Mouse (Mus musculus): Measurements from ENCODE around the gene Spsb4.
"Not testable (repeated sequence)": the region's sequence is repeated elsewhere in the genome, so short reads cannot be mapped to it uniquely, and the experiment has no call there.

Spsb4 gene

DNA sequence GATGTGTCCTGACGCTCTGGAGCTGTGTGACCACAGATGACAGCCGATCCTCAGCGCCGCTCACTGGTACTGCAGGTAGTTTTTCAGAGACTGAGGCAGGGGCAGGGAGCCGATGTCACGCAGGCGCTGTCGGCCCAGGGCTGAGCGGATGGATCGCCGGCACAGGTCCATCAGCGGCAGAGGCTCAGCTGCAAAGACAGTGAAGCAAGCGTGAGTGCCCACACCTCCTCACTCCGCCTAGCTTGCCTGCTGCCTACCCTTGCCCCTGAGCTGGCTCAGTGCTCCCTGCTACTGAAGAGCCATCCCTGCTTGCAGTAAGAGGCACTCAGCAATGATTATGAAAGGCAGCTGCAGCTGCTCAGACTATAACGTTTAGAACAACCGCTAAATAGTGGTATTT is 74.1 kb downstream of the Spsb4 start:
- DNase-seq: peak; percentile 52

DNA sequence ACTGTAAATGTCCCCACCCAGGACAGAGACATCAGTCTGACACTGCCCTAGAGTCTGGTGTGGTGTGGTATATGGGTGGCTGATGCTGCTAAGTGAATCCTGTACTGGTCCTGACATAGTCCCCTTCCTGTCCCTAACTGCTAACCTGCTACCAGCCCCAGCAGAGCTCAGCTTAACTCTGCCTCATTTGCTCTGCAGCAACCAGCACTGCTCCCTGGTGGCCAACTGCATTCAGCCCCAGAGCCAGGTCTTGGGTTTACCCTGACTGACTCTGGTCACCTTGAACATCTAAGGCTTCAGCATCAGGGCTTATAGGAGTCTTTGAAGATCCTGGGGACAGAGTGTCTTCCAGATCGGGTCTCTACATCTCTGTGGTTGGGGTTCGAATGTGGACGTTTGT is 75.7 kb downstream of the Spsb4 start:
- DNase-seq: peak; percentile 82

DNA sequence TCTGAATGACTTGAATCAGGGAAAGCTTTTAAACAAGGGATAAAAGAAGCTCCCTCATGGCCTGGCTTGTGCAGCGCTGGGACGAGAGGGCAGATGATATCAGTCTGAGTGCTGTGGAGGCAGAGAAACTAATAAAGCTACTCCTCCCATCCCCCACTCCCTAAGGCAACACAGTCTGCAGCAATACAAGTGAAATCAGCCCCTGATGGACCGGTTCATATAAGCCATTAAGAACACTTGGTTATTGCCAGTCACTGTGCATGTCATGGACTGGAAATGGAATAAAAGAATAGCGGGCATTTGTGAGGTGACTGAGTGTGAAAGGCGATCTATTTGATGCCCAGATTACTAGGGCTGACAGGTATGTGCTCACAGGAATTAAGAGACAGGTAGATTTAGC is 79.8 kb downstream of the Spsb4 start:
- no peak for DNase-seq

DNA sequence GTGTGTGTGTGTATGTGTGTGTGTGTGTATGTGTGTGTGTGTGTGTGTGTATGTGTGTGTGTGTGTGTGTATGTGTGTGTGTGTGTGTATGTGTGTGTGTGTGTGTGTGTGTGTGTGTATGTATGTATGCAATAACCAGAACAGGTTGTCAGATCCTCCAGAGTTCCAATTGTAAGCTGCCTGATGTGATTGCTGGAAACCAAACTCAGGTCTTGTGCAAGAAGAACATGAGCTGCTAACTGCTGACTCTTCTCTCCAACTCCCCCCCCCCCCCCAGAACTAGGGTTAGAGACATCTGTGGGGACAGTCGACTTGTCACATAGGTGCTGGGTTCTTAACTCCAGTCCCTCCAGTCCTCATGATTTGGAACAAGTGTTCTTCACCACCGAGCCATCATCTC is 82.2 kb downstream of the Spsb4 start:
- DNase-seq: not testable (repeated sequence)

DNA sequence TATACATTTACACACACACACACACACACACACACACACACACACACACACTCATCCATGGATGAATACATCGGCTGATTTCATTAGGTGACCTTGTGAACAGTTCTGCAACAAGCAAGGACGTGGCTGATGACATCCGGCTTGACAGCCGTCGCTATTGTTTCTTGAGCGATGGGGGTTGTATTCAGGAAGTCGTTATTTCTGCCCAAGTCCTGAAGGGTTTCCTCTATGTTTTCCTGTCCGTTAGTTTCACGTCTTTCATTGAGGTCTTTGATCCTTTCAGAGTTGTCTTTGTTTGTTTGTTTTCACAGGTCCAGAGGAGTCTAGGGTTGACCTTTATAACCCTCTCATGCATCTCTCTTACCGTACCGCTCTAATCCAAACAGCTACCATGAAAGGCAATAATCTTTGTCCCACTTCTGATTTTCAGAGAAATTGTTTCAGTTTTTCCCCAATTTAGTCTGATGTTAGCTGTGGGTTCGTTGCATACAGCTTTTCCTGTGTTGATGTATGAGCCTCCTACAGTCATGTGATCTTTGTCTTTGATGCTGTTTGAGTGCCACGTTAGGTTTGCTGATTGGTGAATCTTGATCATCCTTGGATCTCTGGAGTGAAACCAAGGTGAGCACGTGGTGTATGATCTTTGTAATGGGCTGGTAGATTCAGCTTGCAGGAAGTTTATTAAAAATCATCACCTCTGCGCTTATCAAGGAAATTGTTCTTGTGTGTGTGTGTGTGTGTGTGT is 82.9 kb downstream of the Spsb4 start:
- peak; percentile 60 for DNase-seq

DNA sequence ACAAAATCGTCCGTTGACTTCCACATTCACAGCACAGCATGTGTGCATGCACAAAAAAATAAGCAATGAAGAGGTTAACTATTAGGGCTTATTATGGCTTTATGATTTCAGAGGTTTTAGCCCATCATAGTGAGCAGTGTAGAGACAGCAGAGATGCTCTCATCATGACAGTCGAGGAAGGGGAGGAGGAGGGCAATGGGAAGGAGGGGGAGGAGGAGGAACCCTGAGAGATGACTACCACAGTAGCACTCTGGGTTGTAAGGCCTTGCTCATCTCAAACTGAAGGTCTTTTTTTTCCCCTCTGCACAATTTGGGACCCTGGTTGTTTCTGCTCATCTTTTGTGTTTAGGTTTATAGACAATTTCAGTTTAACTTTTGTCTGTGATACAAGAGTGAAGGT is 83.8 kb downstream of the Spsb4 start:
- DNase-seq: no peak

DNA sequence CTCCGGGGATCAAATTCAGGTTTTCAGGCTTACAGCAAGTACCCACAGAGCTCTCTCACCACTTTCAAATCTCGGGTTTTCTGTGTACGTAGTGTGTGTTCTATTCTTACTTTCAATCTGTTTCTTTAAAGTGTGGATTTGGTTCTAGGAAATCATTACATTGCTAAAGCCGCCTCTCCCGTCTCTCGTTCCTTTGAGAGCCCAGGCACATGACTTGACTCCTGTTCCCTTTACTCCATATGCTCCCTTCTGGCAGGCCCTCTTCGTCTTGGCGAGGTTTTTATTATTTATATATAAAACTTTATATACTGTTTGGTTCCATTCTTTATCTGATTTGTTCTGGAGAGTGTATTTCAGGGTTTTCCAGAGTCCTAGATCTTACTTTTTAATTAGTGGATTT is 85.9 kb downstream of the Spsb4 start:
- no peak for DNase-seq

DNA sequence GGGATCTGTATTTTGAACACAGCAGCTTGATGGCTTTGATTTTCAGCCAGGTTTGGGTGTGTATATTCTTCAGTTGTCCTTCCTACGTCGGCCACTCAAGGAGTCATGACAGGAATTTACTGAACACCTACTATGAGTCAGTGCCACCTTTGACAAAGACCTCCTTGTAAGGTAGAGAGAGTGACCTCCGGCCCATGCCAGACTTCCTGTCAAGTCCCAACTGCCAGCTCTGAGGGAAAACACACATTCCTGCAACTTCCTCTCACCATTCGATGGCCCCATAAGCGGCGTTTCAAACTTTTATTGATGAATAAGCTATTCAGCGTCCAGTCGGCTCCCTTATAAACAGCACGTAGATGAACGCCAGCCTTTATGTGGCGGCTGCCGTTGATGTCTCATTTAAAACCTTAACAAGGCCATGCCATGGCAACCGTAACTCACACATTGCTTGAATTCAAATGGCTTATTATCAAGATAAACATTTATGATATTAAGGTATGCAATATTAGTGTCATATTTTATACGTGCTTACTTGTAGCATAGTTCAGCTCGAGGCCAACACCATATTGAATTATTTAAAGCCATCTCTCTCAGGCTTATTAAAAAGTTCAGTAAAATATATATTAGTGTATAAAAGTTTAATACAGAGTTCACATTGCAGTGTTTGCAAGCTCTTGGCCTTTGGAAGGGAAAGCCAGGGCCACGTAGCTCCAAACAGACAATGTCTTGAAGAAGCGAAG is 94.9 kb downstream of the Spsb4 start:
- no peak for DNase-seq

DNA sequence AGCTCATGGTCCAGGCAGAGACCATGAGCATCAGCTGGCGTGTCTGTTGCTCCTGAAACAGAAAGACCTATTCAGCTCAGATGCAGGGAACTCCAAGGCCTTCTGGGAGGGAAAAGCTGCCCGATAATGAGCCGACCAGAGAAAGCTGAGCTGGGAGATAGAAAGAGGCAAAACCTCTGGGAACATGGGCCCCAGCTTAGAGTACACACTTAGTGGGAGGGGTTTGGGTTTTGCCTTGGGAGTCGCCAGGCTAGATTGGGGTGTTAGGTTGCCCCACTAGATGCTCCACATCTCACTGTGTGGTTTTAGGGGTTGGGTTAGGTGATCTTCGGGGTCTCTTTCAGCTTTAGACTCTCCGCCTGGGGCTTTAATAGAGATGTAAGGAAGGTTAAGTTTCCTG is 95.5 kb downstream of the Spsb4 start:
- no peak for DNase-seq

DNA sequence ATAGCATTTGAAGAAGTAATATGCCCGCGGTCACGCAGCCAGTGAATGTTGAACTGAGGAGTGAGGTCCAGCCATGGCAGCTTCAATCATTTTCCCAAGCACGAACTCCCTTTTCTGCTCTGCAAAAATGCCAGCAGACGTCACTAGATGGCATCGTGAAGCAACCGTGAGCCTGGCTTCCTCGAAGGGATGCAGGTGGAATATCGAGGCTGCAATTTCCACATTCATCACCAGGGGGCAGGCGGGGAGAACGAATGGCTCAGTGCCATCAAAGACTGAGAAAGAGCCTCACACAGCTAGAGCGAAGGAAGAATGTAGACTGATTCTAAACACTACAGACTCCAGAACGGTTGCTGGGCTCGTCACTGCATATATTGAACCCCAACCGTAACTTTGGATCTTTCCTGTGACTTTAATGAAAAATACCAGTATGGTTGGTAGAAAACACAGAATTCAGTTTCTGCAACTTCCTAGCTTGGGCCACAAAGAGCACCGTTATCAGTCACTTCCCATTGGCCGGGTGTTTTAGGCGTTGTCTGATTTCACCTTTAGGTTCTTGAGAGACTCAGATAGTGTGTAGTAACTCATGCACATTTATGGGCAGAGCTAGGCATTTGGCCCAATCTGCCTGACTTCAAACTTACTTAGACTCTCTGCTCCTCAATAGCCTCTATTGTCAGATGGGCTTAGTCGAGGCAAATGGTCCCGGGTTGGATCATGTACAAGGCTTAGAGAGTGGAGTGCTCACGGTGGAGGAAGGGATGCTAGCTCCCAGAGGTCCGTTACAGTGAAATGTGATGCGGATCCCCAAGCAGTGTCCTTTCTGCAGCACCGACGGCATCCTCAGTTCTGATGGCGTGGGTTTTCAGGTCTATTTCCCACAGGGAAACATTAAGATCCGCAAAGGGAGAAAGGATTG is 101.8 kb downstream of the Spsb4 start:
- peak; percentile 98 for DNase-seq

DNA sequence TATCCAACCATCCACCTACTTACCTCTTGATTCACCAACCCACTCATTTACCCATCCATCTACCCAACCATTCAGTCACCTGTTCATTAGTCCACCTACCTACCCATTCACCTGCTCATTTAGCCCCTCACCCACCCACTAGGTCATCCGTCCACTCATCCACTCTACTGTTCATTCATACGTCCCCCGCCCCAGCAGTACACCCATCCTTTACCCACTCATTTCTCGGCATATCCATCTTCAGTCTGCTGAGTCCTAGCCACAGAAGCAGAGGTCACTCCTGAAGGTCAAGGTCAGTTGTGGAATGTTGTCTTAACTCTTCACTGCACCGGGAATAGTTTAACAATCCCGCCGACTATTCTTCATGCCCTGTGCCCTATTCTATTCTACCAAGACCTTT is 102.6 kb downstream of the Spsb4 start:
- DNase-seq: no peak

DNA sequence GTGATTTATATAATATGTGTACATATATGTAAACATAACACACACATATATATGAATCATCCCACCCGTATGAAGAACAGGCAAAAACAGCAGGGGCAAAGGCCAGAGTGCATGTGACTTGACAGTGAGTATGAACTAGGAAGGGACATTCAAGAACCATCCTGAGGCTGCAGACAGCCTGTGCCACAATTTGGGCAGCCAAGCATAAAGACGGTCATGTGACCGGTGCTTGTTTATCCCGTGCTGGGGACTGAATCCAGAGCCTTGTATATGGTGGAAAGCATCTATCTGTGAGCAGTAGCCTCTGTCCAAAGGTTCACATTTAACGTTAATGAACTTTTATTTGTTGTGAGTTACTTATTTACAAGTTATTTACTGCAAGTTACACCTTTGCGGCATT is 103.8 kb downstream of the Spsb4 start:
- DNase-seq: no peak

DNA sequence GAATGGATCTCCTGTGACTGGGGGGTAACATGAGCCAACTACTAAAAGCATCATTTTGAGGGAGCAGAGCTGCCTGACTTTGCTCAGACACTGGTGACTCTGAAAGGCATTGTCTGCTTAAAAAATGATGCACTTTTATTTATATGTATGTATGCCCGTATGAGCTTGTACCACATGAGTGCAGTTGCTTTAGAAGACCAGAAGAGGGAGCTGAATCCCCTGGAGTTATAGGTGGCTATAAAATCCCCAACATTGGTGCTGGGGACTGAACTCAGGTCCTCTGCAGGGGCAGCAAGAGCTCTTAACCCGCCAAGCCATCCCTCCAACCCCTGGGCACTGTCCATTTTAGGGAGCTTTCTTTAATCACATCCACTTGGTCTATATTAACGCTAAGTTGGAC is 104.6 kb downstream of the Spsb4 start:
- DNase-seq: no peak

DNA sequence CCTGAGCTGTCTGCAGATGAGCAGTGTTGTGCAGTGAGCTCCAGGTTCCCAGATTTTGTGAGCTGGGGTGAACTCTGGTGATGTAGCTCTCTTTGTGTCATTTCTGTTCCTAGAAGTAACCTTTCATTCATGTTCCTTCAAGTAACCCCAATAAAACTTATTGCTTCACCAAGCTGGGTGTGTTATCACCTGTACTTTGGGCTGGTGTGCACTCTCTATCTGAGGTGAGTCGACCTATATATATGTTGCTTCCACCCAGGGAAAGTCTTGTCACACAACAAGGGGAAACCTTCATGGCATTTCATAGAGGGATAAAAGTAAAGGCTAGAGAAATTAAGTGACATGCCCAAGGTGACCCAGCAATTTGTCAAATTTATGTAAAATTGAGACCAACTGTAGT is 109.1 kb downstream of the Spsb4 start:
- no peak for DNase-seq

DNA sequence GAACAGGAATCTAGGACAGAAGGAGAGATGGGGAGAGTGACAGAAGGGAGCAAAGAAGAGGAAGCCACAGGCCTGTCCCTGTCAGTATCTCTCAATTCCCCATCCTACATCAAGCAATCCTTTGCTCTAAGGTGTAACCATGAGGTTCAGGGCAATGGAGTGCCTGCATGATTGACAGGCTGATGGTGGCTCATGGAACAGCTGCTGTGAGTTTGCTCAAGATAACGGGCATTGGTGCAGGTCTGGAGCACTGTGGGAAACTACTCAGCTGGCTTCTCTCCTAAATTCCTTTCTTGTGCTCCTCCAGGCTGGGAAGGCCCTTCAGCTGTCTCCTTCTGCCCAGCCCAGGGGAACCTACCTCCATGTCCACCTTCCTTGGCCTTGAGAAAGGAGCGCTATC is 109.9 kb downstream of the Spsb4 start:
- no peak for DNase-seq

DNA sequence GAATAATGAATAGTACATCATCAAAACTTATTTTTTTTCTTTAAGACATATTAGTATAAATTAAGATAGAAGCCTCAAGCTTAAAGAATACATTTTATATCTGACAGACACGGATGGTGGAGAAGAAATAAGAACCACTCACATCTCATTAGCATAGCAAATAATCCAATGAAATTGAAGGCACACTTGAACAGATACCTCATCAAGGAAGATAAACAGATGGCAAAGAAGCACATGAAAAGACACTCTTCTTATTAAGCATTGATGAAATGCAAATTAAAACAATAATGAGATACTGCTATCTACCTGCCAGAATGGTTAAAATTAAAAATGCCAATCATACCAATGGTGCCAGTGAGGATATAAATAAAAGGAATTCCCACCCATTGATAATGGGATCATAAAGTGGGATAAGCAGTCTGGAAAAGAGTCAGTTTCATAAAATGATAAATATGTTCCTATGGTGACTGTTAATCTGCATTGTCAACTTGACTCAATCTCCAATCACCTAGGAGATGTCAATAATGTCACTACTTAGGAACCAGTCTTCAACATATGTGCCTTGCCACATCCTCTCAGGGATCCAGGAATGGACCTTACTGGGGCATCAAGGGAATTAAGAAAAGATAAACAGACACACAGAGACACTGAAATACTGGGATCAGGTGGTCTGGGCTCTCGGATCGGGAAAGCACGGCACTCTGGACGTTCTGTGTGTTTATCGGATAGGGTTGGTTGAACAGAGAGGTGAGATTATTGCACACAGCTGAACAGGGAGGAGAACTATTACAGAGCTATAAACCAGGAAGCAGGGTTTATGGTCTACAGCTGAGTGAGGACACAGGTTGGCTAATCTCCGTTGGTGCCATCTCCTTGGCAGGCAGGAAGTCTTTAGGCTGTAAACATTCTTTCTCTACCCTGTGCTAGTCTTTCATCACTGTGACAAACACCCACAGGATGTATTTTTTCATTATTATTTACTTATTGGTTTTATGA is 114.0 kb downstream of the Spsb4 start:
- no peak for DNase-seq

DNA sequence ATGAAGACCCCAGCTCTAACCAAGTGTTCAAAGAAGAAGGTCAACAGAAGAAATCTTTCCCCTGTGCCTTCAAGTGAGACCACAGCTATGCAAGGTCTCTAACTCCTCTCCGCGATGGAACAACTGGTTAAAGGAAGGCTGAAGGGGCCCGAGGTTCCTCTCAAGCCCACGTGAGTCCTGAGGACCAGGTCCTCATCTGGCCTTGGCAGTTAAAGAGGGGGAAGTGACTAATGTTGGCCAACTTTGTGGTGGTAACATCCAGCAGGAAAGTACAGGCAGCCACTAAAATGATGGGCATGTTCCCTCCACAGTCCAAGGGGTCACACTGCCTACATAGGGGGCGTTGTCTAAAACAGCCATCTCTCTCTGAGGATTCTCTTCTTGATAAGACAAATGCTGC is 118.9 kb downstream of the Spsb4 start:
- no peak for DNase-seq

DNA sequence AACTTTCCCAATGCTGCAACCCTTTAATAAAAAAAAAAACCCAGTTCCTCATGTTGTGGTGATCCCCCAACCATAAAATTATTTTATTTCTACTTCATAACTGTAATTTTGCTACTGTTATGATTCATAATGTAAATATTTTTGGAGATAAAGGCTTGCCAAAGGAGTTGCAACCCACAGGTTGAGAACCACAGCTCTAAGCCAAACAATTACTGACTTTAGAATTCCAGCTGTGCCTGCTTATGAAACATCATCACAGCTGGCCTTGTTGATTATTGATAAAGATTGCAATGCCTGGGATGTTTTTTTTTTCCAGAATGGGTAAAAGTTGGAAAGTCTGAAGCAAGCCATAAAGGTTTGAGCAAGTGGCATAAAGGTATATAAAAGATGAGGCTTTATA is 119.6 kb downstream of the Spsb4 start:
- DNase-seq: no peak

DNA sequence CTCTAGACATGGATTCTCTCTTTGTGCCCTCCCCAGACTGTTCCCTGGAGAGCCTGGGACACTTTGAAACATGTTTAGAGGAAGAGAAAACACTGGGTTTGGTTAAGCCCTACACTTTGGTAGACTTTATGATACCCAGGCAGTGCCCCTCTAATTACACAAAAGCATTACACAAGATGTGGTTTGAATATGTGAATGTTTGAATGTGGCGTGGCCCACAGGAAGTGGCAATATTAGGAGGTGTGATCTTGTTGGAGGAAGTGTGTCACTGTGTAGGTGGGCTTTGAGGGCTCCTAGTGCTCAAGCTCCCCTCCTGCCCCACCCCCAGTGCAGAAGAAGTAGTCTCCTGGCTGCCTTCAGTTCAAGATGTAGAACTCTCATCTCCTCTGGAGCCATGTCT is 122.0 kb downstream of the Spsb4 start:
- no peak for DNase-seq

DNA sequence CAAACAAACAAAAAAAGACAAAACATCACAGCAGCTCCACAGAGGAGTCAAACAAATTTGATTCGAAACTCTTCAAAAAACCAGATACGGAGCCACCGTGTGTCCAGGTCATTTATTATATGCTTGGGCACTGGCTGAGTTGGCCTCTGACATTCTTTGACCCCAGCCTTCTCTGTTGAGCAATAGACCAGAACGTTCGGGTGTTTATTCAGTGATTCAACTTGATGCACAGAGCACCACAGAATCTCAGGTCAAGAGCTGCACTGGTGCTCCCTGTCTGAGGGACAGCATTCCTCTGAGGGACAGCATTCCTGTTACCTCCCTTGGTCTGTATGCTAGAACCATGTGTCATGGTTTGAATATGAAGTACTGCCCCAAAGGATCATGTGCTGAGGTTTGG is 125.1 kb downstream of the Spsb4 start:
- DNase-seq: no peak
